Mouse (Mus musculus): Measurements from ENCODE around the gene Pdcd1. TPM values are rescaled to one million over a fixed set of nuclear protein-coding genes. Genes with fewer than 3 reads are reported as not detected.
"Not testable (repeated sequence)": the region's sequence is repeated elsewhere in the genome, so short reads cannot be mapped to it uniquely, and the experiment has no call there.

Gene Pdcd1
- polyA plus RNA-seq, 1 experiment from 2014 or later: not detected

DNA sequence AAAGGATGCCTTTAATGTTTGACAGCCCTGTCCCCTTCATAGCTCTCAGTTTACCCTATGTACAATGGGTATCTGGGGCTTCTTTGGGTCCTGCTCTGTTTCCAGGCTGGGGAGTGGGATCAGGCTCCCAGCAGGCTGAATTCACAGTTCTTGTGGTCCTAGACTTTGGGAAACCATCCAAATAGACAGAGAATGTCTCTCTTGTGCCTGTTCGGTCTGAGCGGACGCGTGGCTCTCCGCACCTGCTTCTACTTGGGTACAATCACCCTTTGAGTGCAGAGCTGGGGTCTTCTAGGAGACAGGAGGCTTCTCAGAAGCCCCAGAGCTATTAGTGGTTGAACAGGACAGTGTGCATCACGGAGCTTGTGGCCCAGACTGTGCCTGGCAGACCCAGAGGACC, 32.2 kb downstream of the Pdcd1 start, which contains the start of gene Neu4:
TSS of gene Neu4 (plus strand) at position 301 of the 400 bp plus-strand sequence.
- Histone ChIP-seq H3K4me3 (no peak within 1 kb of the TSS), H3K4me1 (no peaks in the 10 kb centered on the region), H3K9ac (no peak within 1 kb of the TSS), H3K27me3 (replicated peaks) (no peaks in the 10 kb centered on the region), H3K4me2 (replicated peaks) (no peak within 1 kb of the TSS), H3K27ac (no peak within 1 kb of the TSS), H3K9me3 (no peaks in the 10 kb centered on the region), H3K36me3 (no peaks in the 10 kb centered on the region)
- 91% methylated on average over 6 of the region's 6 CpGs for whole genome bisulfite sequencing
- ATAC-seq (ENCODE audit: low FRiP score, low read depth): no peak

GRCm38 (mm10) chr1:94011643-94012042, 40.7 kb downstream of the Pdcd1 start:
- ATAC-seq (ENCODE audit: low FRiP score, low read depth): no peak
- no peak overlapping the region for H3K4me3 ChIP-seq
- H3K27me3 ChIP-seq (replicated peaks): no peaks in the 10 kb centered on the region
- 65% methylated on average over 3 of the region's 3 CpGs for WGBS
- H3K9ac ChIP-seq: no peak overlapping the region
- H3K27ac ChIP-seq: no peak overlapping the region
- no peaks in the 10 kb centered on the region for H3K4me1 ChIP-seq
- H3K9me3 ChIP-seq: no peaks in the 10 kb centered on the region
- H3K36me3 ChIP-seq: no peaks in the 10 kb centered on the region
- no peak overlapping the region for H3K4me2 ChIP-seq (replicated peaks)

DNA sequence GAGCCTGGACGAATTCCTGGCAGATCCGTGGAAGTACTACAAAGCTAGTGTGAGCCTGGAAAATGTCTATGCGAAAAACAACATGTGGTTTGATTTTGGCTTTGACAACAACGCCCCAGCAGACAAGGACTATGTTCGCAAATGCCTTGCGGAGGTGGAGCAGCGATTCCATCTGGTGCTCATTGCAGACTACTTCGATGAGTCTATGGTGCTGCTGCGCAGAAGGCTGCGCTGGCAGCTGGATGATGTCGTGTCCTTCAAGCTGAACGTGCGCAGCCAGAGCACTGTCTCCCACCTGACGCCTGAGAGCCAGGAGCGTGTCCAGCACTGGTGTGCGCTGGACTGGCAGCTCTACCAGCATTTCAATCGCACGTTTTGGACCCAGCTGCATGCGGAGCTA, 43.5 kb downstream of the Pdcd1 start:
- not testable (repeated sequence) for H3K27me3 ChIP-seq (replicated peaks); H3K27ac ChIP-seq; H3K9ac ChIP-seq; H3K4me1 ChIP-seq; H3K4me2 ChIP-seq (replicated peaks); H3K36me3 ChIP-seq; H3K9me3 ChIP-seq; H3K4me3 ChIP-seq; ATAC-seq (ENCODE audit: low FRiP score, low read depth)
- 93% methylated on average over 16 of the region's 19 CpGs for WGBS

GRCm38 (mm10) chr1:94005954-94006506, 46.3 kb downstream of the Pdcd1 start:
- ATAC-seq (ENCODE audit: low FRiP score, low read depth); H3K27ac ChIP-seq; H3K9ac ChIP-seq; H3K4me3 ChIP-seq; H3K36me3 ChIP-seq; H3K4me1 ChIP-seq; H3K27me3 ChIP-seq (replicated peaks); H3K4me2 ChIP-seq (replicated peaks); H3K9me3 ChIP-seq: not testable (repeated sequence)
- 77% methylated on average over 2 of the region's 2 CpGs for WGBS

- Histone ChIP-seq H3K27ac (no peak overlapping the region), H3K4me1 (no peaks in the 10 kb centered on the region), H3K4me3 (no peak overlapping the region), H3K9me3 (no peaks in the 10 kb centered on the region), H3K9ac (no peak overlapping the region), H3K27me3 (replicated peaks) (no peaks in the 10 kb centered on the region), H3K4me2 (replicated peaks) (no peak overlapping the region), H3K36me3 (no peaks in the 10 kb centered on the region)
- no peak for ATAC-seq (ENCODE audit: low FRiP score, low read depth)
- WGBS: 89% methylated on average over 2 of the region's 2 CpGs
Measured at GRCm38 (mm10) chr1:94001023-94001422, 51.3 kb downstream of the Pdcd1 start.

- not testable (repeated sequence) for H3K9me3 ChIP-seq; H3K4me2 ChIP-seq (replicated peaks); H3K36me3 ChIP-seq; ATAC-seq (ENCODE audit: low FRiP score, low read depth); H3K27ac ChIP-seq; H3K4me3 ChIP-seq; H3K27me3 ChIP-seq (replicated peaks); H3K4me1 ChIP-seq; H3K9ac ChIP-seq
- WGBS: 85% methylated on average over 3 of the region's 3 CpGs
Measured at GRCm38 (mm10) chr1:93991491-93991890, 60.9 kb downstream of the Pdcd1 start.

GRCm38 (mm10) chr1:93991068-93991467, 61.3 kb downstream of the Pdcd1 start:
- not testable (repeated sequence) for H3K27ac ChIP-seq; H3K27me3 ChIP-seq (replicated peaks); H3K4me3 ChIP-seq; H3K36me3 ChIP-seq; H3K9ac ChIP-seq; ATAC-seq (ENCODE audit: low FRiP score, low read depth); H3K4me1 ChIP-seq; H3K4me2 ChIP-seq (replicated peaks); H3K9me3 ChIP-seq
- WGBS: 90% methylated on average over 2 of the region's 2 CpGs

DNA sequence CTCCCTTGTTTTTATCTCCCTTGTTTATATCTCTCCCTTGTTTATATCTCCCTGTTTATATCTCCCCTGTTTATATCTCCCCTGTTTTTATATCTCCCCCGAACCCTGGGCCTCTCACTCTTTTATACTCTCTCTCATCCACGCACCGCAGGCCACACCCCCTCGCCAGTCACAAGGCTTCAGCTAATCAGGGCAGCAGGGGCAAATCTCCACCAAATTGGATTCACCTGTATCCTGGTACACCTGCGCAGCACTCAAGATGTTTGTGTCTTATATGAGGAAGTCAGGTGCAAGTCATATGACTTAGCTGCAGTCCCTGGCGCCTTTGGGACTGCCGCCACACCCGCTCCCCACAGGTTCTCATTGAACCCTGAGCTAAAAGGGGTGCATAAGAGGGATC, 62.1 kb downstream of the Pdcd1 start, which contains the start of gene Gal3st2c:
TSS of gene Gal3st2c (plus strand) at position 301 of the 400 bp plus-strand sequence.
- not testable (repeated sequence) for H3K4me1 ChIP-seq; H3K9me3 ChIP-seq; H3K36me3 ChIP-seq; H3K4me3 ChIP-seq; ATAC-seq (ENCODE audit: low FRiP score, low read depth); H3K4me2 ChIP-seq (replicated peaks); H3K27me3 ChIP-seq (replicated peaks); H3K27ac ChIP-seq; H3K9ac ChIP-seq
- 91% methylated on average over 8 of the region's 8 CpGs for WGBS

GRCm38 (mm10) chr1:93988786-93989185, 63.6 kb downstream of the Pdcd1 start:
- Histone ChIP-seq H3K9me3 (no peaks in the 10 kb centered on the region), H3K4me1 (no peaks in the 10 kb centered on the region), H3K9ac (no peak overlapping the region), H3K27me3 (replicated peaks) (no peaks in the 10 kb centered on the region), H3K27ac (no peak overlapping the region), H3K4me3 (no peak overlapping the region), H3K36me3 (no peaks in the 10 kb centered on the region), H3K4me2 (replicated peaks) (no peak overlapping the region)
- WGBS: 67% methylated on average over 3 of the region's 3 CpGs
- no peak for ATAC-seq (ENCODE audit: low FRiP score, low read depth)

Other genes starting within 250 kb of the Pdcd1 start
- 12.4 and 14.0 TPM in 2 replicates for gene Ing5, start 248.6 kb downstream of the Pdcd1 start, polyA plus RNA-seq (2016; fragmentation: Nextera tagmentation; extraction: Ambion mirVana)
- 17.0 TPM in 2 replicates for gene D2hgdh, start 227.6 kb downstream of the Pdcd1 start, polyA plus RNA-seq (2016; fragmentation: Nextera tagmentation; extraction: Ambion mirVana)
- gene Gal3st2, start 191.2 kb downstream of the Pdcd1 start, polyA plus RNA-seq (2016; fragmentation: Nextera tagmentation; extraction: Ambion mirVana): not detected in 2 replicates
- not detected in 2 replicates for gene Gal3st2b, start 134.2 kb downstream of the Pdcd1 start, polyA plus RNA-seq (2016; fragmentation: Nextera tagmentation; extraction: Ambion mirVana)
- not detected in 2 replicates for gene Gal3st2c, start 62.0 kb downstream of the Pdcd1 start, polyA plus RNA-seq (2016; fragmentation: Nextera tagmentation; extraction: Ambion mirVana)
- gene Neu4, start 32.1 kb downstream of the Pdcd1 start, polyA plus RNA-seq (2016; fragmentation: Nextera tagmentation; extraction: Ambion mirVana): not detected in 2 replicates

Measured in neural tube, embryonic 12.5 days (tissue).